Mouse (Mus musculus) layer of hippocampus, postnatal 36 days (tissue): ENCODE data around the gene Nr2f6. TPM values are rescaled to one million over a fixed set of nuclear protein-coding genes. Genes with fewer than 3 reads are reported as not detected.

Source experiments
- DNase-seq, 2 experiments: peaks; one replicate each; pipeline ENCODE4 v3.0.0; 2022
- total RNA-seq, 2 experiments: library from RNA; stranded (reverse); gene quantifications; 2 replicates each; pipeline ENCODE4 v1.2.3; 2021

The Nr2f6 gene
- total RNA-seq, 2 experiments from 2014 or later = 42.6 to 47.1 TPM

DNA sequence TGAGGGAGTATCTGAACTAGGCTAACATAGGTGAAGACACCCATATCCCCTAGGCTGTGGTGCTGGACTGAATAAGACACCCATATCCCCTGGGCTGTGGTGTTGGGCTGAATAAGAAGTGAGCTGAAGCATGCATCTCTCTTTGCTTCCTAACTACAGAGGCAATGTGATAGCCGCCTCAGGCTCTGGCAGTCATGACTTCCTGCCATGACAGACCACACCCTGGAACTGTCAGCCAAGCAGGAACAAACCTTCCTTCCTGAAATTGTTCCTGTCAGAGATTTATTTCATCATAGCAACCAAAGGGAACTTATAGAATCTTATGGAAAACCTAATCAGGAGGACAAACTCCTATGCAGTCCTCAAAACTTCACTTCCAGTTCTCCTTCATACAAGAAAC, 6.5 kb upstream of the Nr2f6 start:
- DNase-seq = no peak

DNA sequence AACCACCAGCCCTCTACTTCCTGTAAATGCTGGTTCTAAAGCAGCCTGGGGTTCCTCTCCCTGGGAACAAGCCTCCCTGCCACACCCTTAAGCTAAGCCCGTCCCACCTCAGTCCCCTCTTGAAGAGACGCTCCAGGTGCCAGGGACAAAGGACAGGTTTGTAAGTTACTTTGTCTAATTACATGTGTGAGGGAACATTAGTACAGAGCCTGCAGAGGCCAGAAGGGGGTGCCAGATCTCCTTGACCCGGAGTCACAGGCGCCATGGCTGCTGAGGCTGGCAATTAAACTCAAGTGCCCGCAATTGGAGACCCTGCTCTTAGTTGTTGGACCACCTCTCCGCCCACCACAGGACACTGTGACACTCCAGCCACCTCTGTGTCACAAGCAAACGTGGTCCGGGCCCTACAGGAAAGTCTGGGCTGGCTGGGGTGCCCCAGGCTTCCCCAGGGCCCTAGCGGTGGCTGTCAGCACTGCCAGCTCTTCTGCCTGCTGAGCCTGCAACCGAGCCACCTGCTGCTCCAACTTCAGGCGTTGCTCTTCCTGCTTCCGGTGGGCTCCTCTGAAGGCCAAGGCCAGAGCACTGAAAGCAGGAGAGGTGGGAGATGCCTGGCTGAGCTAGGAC, 3.6 kb upstream of the Nr2f6 start:
- DNase-seq = no peak

DNA sequence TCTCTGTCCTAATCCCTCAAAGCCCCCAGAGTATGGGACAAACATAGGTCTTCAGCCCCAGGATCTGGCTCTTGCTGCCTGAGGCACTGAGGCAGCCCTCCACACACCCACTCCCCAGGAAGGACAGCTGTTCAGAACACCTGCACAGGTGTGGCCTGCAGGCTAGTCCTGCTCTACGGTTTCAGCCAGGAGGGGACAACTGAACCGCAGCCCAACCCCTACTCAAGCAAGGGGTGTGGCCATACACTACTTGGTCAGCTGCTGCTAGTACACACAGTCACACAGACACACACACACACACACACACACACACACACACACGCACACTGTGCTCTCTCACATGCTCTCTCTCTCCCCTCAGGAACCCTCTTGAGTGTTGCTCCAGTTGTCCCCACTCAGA, 2.1 kb upstream of the Nr2f6 start:
- DNase-seq = no peak

DNA sequence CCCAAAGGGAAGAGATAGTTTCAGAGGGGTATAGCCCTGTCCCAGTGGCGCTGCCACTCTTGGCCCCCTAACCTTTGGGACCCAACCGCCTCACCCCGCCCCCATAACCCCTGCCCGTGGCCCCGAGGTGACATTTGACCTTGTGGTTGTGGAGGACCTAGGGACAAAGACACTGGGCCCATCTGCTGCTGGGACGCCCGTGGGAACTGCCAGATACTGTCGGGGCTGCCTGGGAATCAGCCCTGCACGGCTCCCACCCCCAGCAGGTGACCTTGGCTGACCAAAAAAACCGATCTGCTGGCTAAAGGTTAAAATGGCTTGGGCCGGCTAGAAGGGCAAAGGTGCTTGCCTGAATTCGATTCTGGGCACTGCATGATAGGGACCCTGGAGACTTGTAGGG, 1.6 kb upstream of the Nr2f6 start:
- DNase-seq = no peak

DNA sequence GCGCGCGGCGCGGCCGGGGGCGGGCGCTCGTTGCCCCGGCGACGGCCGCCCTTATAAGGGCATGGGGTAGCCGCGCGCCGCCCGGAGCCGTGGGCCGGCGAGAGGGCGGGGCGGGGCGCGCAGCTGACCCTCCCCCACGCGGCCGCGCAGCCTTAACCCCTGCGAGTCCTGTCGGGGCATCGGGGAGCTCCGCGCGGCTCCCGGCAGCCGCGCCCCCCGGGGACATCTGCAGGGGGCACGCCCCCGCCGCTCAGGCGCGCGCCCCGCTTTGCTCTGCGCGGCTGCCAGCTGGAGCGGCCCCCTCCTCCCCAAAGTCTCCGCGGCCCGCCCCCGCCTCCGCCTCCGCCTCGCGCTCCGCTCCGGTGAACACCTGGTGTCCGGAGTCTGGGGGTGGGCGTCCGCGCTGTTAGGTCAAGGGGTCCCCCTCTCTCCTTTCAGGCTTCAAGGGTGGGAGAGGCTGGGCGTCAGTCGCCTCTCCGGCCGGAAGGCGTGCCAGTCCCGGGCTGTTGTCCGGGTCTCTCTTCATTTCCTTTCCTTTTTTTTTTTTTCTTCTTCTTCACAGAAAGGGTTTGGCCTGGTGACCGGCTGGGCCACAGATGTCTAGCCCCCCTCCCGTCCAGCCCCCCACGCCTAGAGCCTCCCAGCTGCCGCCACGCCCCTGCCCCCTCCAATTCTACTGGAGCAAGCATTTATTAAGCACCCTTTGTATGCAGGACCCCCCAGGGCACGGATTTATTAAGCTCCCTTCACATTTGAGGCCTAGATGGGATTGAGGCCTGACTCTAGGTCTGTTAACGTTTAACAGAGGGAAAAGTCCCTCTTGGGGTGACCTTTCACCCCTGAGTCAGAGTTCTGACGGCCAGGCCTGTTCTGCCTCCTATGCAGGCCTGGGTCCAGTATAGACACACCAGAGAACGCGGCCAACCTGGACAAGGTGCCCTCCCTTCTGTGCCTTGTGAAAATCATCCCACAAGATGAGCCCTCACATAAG, 506 bp upstream of the Nr2f6 start:
- DNase-seq = peak; percentile 69

DNA sequence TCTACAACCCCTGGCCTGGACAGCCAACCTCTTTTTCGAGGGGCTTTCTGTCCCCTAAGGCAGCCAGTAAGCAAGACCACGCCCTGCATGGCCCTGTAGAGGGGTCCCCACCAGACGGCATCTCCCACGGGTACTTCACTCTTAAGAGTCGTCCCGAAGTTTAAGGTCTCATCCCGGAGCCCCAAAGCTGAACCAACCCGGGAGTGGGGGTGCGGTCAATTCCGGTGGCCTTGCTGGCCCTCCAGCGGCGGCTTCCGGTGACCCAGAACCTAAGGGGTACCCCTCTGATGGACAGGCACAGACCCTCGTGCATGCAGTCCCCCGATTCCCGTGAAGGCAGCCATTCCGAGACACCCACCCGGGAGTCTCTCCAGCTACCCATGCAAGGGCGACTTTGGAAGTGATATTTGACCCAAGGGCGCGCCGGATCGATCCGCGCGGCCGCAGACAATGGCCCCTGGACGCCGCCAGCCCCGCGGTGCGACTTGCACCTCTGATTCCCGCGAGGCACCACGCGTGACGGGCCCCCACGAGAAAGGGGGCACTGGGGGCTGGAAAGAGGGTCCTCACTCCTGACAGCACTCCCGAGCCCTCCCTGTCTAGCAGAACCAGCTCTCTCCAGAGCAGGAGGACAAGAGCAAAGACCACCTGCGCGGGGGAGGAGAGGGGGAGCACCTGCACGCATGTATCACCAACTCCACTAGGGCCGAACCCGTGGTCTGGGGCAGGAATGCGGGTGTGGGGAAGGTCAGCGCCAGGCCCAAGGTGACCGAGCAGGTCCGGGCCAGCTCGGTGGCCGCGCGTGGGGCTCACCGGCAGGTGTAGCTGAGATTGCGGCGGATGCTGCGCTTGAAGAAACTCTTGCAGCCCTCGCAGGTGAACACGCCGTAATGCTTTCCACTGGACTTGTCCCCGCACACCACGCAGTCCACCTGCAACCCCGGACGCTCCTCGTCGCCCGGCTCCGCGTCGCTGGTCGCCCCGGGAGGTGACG, 1.3 kb downstream of the Nr2f6 start:
- DNase-seq = no peak

DNA sequence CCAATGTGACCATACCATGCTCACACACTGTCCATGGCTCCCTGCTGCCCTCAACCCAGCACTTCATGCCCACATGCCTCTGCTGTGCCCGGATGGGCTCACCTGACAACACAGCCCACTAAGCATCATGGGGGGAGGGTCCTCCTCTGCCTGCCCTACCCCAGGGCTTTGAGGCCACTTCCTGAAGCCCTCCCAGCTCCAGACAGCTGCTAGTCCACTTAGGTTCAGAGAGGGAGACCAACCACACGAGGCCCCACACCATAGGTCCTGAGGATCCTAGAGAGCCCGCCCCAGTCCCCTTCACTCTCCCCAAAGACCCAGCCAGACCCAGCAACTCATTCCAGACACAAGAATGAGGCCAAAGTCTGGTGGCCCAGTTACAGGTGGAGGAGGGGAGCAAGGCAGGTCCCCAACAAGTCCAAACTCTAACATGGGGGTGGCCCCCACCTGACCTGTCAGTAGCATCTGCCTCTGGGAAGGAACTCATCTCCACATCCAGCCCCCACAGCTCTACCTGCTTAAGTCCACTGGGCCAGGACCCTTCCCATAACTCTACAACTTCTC, 2.2 kb downstream of the Nr2f6 start:
- DNase-seq = no peak

DNA sequence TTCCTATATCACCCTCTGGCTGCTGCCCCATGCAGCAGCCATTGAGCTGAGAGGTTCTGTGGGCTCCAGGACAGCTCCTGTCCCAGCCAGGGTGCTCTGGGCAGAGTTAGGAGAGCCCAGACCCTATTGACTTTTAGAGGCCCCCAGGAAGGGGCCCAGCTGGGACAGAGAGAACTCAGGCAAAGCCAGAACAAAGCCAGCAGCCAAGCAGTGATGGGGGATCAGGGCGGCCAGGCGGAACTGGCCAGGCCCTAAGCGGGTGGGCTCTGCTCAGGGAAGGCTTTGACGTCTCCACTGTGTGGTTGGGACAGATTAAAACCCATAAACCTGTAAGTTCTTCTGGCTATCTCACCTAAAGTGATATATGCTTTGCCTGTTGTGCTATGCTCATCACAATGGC, 2.8 kb downstream of the Nr2f6 start:
- DNase-seq = no peak

DNA sequence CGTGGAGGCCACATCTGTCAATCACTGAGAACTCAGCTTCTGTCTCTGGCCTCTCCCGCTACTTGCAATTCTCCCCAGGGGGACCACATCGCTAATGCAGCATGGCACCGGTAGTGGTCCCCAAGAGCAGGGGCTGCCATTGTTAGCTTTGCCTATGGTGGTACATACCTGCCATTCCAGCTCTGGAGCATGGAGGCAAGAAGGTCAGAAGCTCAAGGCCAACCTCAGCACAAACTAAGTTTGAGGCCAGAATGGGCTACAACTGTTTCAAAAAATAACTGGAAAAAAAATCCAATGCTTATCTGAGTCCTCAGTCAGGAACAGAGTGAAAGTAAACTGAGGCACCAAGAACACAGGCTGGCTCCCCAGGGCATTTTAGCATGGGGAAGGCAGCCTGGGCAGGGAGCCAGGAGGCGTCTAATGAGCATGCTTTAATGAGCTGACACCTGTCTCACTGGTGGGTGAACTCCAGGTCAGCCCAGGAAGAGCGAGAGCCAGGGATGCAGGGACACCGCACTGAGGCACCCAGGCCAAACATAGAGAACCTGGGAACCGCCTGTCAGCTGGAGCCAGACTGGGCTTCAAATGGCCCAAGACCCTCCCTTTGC, 5.2 kb downstream of the Nr2f6 start:
- no peak for DNase-seq

DNA sequence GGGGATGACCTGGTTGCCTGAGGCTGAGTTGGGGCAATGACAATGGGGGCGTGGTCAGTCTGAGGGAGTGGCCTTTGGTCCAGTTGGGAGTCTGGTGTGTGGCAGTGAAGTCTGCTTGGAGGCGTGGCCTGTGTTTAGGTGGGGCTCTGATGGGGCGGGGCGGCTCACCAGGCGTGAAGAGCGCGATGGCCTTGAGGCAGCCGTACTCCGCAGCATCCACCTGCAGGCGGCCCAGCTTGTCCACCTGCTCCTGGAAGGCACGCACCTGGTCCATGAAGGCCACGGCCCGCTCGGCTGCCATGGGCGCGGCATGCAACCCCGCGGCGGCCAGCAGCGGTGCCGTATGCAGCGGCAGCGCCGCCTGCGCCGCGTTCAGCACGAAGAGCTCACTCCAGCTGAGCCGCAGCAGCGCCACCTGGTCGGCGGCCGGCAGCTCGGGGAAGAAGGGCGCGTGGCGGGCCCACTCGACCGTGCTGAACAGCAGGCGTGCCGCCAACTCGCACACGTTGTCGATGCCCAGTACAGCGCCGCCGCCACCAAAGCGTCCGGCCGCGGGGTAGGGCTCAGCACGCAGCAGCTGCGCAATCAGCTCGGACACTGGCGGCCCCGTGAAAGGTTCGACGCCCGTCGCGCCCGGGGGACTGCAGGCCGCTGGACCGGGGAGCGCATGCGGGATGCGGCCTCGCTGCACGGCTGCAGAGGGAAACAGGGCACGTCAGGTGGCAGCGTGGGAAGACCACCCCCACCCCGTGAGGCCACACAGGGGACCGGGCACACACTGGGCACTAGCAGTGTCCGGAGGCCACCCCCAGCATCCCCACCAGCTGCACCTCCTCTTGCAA, 6.0 kb downstream of the Nr2f6 start:
- peak in 1 of 2 experiments; percentile 55 for DNase-seq

DNA sequence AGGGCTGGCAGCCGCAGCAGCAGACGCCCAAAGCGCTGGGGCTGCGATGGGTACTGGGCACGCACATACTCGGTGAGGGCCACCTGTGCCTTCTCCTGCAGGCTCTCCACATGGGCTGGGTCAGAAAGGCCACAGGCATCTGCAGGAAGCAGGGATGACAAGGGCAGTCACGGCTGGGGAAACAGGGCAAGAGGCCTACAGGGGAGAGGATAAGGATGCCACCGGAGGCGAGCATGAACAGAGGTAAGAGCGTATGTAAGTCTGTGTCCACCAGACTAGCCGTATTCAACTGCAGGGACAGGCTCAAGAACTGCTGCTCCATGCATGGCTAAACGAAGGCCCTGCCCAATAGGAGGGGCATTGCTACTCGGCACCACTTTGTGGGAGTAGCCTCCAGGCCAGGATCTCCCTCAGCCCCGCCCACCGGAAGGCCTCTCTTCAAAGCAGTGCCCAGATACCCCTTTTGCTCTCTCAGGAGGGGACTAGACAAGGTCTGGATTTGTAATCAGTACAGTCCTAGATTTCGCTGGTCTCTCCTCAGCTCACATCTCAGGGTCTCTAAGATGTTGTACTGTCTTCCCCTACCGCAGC, 7.0 kb downstream of the Nr2f6 start:
- no peak for DNase-seq

DNA sequence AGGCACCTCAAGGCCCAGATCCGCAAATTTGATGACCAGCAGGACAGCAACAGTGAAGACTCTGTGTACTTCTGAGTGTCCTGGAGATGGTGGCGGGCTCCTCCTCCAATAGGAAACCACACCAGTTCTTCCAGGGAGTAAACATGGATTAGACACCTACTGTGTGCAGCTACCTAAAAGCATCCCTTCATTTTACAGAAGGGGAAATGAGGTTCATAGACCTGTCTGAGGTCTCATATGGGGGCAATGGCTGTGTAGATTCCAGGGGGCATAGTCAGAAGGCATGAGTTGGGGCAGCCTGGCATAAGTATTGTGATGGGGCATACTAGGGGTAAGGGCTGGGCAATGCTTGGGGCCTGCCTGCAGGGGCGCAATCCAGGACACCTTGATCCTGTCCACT, 8.8 kb downstream of the Nr2f6 start:
- no peak for DNase-seq

DNA sequence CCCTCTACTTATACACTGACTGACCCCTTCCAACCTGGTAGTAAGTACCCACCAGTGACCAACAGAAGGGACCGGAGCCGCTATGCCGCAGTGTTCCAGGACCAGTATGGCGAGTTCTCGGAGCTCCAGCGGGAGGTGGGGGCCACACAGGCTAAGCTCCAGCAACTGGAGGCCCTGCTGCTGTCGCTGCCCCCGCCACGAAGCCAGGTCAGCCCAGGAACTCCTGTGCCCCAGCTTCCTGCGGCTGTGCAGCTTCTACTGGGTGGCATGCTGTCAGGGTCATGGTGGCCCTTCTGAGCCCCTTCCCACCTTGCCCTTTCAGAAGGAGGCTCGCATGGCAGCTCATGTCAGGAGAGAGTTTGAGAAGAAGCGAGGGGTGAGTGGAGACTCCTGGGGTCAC, 9.3 kb downstream of the Nr2f6 start:
- DNase-seq = no peak

DNA sequence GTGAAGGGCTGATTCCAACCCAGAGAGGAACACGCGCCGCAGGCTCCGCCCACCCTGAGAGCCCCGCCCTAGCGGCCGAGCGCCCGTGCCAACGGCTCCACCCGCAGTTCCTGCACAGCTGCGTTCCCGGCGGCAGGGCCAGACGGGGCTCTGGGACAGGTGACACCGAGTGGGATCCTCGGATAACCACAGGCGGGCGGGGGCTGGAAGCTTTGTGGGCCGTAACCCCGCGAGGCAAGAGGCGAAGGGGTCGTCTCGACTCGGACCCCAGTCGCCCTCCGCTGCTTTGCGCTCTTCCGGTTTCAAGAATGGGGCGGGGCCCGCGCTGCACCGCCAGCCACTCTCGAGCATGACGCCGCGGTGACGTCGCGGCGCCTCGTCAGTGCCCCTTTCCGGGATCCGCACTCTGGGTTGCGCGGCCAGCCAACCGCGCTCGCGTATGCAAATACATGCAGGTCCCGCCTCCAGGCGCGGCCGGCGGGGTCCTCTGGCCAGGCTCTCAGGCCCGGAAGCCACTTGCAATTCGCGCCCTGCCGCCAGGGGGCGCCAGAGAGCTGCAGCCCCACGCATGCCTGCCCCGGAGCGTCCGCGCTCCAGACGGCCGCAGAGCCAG, 10.4 kb downstream of the Nr2f6 start, which contains the start of gene Ocel1:
Gene Ocel1 (plus strand): TSS at position 63 of the 613 bp plus-strand sequence.
- DNase-seq = peak; percentile 94 to 98

DNA sequence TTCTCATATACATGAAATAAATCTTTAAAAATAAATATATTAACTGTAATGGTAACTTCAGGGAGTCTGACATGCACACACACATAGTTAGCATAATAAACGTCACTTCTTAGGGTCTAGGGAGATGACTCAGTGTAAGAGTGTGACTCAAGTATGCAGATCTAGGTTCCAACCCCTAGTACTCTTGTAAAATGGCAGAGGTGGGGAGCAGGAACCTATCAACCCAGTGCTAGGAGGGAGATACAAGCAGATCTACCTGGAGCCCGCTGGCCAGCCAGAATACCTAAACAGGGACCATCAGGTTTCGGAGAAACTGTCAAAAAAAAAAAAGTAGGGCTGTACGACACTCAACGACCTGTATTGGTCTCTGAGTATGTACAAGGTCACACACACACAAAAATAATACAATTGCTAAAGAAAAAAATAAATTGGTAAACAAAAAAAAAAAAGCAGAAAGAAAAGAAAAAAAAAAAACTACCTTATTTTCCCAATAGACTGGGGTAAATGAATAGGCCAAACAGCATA, 11.0 kb downstream of the Nr2f6 start:
- no peak for DNase-seq

DNA sequence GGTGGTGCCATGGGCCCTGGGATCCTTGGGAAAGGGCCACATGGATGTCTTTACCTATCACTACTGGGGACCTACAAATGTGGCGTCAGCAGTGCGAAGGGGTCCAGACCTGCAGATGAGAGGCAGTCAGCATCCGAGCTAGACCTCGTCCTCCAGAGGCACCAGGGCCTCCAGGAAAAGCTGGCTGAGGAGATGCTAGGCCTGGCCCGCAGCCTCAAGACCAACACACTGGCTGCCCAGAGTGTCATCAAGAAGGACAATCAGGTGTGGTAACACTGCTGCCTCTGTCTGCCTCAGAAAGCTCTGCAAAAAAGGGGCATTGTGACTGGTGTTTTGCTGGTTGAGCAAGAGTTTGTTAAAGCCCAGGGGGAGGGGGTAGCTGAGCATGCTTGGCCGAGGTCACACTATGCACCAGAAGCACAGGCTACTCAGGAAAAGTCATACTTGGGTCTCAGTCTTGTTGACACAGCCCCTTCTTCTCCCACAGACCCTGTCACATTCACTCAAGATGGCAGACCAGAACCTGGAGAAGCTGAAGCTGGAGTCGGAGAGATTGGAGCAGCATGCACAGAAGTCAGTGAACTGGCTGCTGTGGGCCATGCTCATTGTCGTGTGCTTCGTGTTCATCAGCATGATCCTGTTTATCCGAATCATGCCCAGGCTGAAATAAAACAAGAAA, 12.6 kb downstream of the Nr2f6 start:
- DNase-seq = no peak

DNA sequence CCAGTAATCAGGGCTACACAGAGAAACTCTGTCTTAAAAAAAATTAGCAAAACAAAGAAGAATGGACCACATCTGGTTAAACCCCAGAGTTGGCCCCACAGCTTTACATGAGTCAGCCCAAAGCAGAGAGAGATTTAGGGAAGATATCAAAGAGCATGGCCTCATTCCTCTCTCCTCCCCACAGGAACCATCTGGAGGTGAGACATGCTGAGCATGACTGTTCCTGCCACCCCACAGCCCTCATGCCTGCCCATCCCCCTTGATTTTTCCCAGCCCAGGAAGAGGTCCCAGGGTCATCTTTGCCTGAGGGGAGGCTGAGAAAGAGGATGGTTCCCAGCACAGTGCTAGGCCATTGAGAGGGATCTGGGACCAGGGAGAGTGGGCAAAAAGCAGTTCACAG, 13.4 kb downstream of the Nr2f6 start:
- no peak for DNase-seq

DNA sequence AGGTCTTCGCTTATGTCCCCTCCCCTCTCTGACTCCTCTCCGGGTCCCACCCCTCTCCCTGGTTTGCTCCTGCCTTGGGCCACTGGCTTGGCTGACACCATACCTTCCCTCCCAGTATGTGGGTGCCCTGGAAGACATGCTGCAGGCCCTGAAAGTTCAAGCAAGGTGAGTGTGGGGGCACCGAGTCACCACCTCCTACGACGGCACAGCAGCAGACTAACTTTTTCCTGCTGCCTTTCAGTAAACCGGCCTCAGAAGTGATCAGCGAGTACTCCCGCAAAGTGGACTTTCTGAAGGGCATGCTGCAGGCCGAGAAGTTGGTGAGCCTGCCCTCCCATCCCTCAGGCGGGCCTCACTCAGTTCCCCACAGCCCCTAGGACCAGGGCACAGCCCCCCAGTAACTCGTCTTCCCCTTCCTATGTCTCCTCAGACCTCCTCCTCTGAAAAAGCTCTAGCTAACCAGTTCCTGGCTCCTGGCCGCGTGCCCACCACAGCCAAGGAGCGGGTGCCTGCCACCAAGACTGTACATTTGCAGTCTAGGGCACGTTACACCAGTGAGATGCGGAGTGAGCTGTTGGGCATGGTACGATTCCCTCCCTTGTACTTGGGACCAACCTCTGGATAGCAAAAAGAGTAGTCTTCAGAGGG, 14.1 kb downstream of the Nr2f6 start:
- no peak for DNase-seq
